Mouse (Mus musculus): ENCODE measurements at regions not wholly inside any gene's neighbourhood (a gene's known extent, or its start where the extent isn't known, plus 50 kb on each side); places are given as distances from the start of the nearest gene placed in this dataset.

GRCm38 (mm10) chr5:116900846-116901245, 215.1 kb downstream of the Suds3 start:
- Histone ChIP-seq H3K4me3 (no peak overlapping the region), H3K4me2 (no peak overlapping the region), H3K27ac (replicated peaks) (no peak overlapping the region), H3K9ac (no peak overlapping the region), H3K4me1 (no peaks in the 10 kb centered on the region), H3K9me3 (peaks cover 17% of the 10 kb centered on the region), H3K27me3 (replicated peaks) (no peaks in the 10 kb centered on the region), H3K36me3 (no peaks in the 10 kb centered on the region)
- ATAC-seq (ENCODE audit: extremely low read depth, insufficient number of reproducible peaks, low FRiP score, low TSS enrichment): no peak
- WGBS: 75% methylated on average over 5 of the region's 5 CpGs

- Histone ChIP-seq H3K4me2 (no peak overlapping the region), H3K27me3 (replicated peaks) (no peaks in the 10 kb centered on the region), H3K27ac (replicated peaks) (no peak overlapping the region), H3K4me3 (no peak overlapping the region), H3K36me3 (no peaks in the 10 kb centered on the region), H3K9me3 (peaks cover 14% of the 10 kb centered on the region; the same call in 1 of the 2 replicates), H3K4me1 (no peaks in the 10 kb centered on the region), H3K9ac (no peak overlapping the region)
- ATAC-seq (ENCODE audit: extremely low read depth, insufficient number of reproducible peaks, low FRiP score, low TSS enrichment): no peak
- WGBS: 68% methylated on average over 5 of the region's 5 CpGs
Observed at GRCm38 (mm10) chr5:116897391-116897790, 218.5 kb downstream of the Suds3 start.

- Histone ChIP-seq H3K27me3 (replicated peaks) (no peaks in the 10 kb centered on the region), H3K36me3 (no peaks in the 10 kb centered on the region), H3K9ac (no peak overlapping the region), H3K27ac (replicated peaks) (no peak overlapping the region), H3K4me3 (no peak overlapping the region), H3K4me2 (no peak overlapping the region), H3K9me3 (peaks cover 14% of the 10 kb centered on the region; the same call in 1 of the 2 replicates), H3K4me1 (no peaks in the 10 kb centered on the region)
- ATAC-seq (ENCODE audit: extremely low read depth, insufficient number of reproducible peaks, low FRiP score, low TSS enrichment): no peak
- 66% methylated on average over 12 of the region's 12 CpGs for WGBS
Observed at GRCm38 (mm10) chr5:116895036-116895783, 220.7 kb downstream of the Suds3 start.

GRCm38 (mm10) chr5:116894575-116894974, 221.3 kb downstream of the Suds3 start:
- 66% methylated on average over 6 of the region's 6 CpGs for WGBS
- Histone ChIP-seq H3K4me1 (no peaks in the 10 kb centered on the region), H3K4me3 (no peak overlapping the region), H3K36me3 (no peaks in the 10 kb centered on the region), H3K9me3 (0 out of 2 replicates have a peak, but pooled peaks cover 8% of the 10 kb centered on the region), H3K9ac (no peak overlapping the region), H3K27me3 (replicated peaks) (no peaks in the 10 kb centered on the region), H3K27ac (replicated peaks) (no peak overlapping the region), H3K4me2 (no peak overlapping the region)
- no peak for ATAC-seq (ENCODE audit: extremely low read depth, insufficient number of reproducible peaks, low FRiP score, low TSS enrichment)

- 77% methylated on average over 13 of the region's 13 CpGs for WGBS
- Histone ChIP-seq H3K9ac (no peak overlapping the region), H3K27me3 (replicated peaks) (no peaks in the 10 kb centered on the region), H3K4me3 (no peak overlapping the region), H3K9me3 (0 out of 2 replicates have a peak, but pooled peaks cover 2% of the 10 kb centered on the region), H3K4me1 (no peaks in the 10 kb centered on the region), H3K4me2 (no peak overlapping the region), H3K27ac (replicated peaks) (no peak overlapping the region), H3K36me3 (no peaks in the 10 kb centered on the region)
- ATAC-seq (ENCODE audit: extremely low read depth, insufficient number of reproducible peaks, low FRiP score, low TSS enrichment): no peak
Observed at GRCm38 (mm10) chr5:116892877-116893276, 223.0 kb downstream of the Suds3 start.

- H3K4me3 ChIP-seq: no peak overlapping the region
Observed at GRCm38 (mm10) chr5:116889224-116889623, 226.7 kb downstream of the Suds3 start.

GRCm38 (mm10) chr5:116886181-116887136, 229.5 kb downstream of the Suds3 start:
- no peak for ATAC-seq (ENCODE audit: extremely low read depth, insufficient number of reproducible peaks, low FRiP score, low TSS enrichment)
- H3K9me3 ChIP-seq: 0 out of 2 replicates have a peak, but pooled peaks cover 6% of the 10 kb centered on the region
- no peaks in the 10 kb centered on the region for H3K36me3 ChIP-seq
- H3K27ac ChIP-seq (replicated peaks): no peak overlapping the region
- H3K9ac ChIP-seq: no peak overlapping the region
- no peak overlapping the region for H3K4me2 ChIP-seq
- no peaks in the 10 kb centered on the region for H3K27me3 ChIP-seq (replicated peaks)
- no peaks in the 10 kb centered on the region for H3K4me1 ChIP-seq
- WGBS: 62% methylated on average over 23 of the region's 23 CpGs
- H3K4me3 ChIP-seq: no peak overlapping the region

More at GRCm38 (mm10) chr5:116889224-116889623, 226.7 kb downstream of the Suds3 start:
- H3K27ac ChIP-seq (replicated peaks): no peak overlapping the region
- H3K4me2 ChIP-seq: no peak overlapping the region
- H3K36me3 ChIP-seq: no peaks in the 10 kb centered on the region
- ATAC-seq (ENCODE audit: extremely low read depth, insufficient number of reproducible peaks, low FRiP score, low TSS enrichment): no peak
- no peaks in the 10 kb centered on the region for H3K27me3 ChIP-seq (replicated peaks)
- no peak overlapping the region for H3K9ac ChIP-seq
- 0 out of 2 replicates have a peak, but pooled peaks cover 6% of the 10 kb centered on the region for H3K9me3 ChIP-seq
- WGBS: 79% methylated on average over 12 of the region's 12 CpGs
- H3K4me1 ChIP-seq: no peaks in the 10 kb centered on the region

GRCm38 (mm10) chr5:116879761-116880160, 236.2 kb downstream of the Suds3 start:
- H3K9me3 ChIP-seq: 0 out of 2 replicates have a peak, but pooled peaks cover 10% of the 10 kb centered on the region
- no peak overlapping the region for H3K9ac ChIP-seq
- H3K27me3 ChIP-seq (replicated peaks): no peaks in the 10 kb centered on the region
- WGBS: 58% methylated on average over 2 of the region's 2 CpGs
- ATAC-seq (ENCODE audit: extremely low read depth, insufficient number of reproducible peaks, low FRiP score, low TSS enrichment): no peak
- H3K36me3 ChIP-seq: no peaks in the 10 kb centered on the region
- H3K27ac ChIP-seq (replicated peaks): no peak overlapping the region
- H3K4me2 ChIP-seq: no peak overlapping the region
- no peaks in the 10 kb centered on the region for H3K4me1 ChIP-seq
- no peak overlapping the region for H3K4me3 ChIP-seq

GRCm38 (mm10) chr5:116874941-116875340, 241.0 kb downstream of the Suds3 start:
- Histone ChIP-seq H3K4me1 (no peaks in the 10 kb centered on the region), H3K4me2 (no peak overlapping the region), H3K4me3 (no peak overlapping the region), H3K9me3 (0 out of 2 replicates have a peak, but pooled peaks cover 2% of the 10 kb centered on the region), H3K27me3 (replicated peaks) (no peaks in the 10 kb centered on the region), H3K9ac (no peak overlapping the region), H3K27ac (replicated peaks) (no peak overlapping the region), H3K36me3 (no peaks in the 10 kb centered on the region)
- 72% methylated on average over 2 of the region's 2 CpGs for WGBS
- no peak for ATAC-seq (ENCODE audit: extremely low read depth, insufficient number of reproducible peaks, low FRiP score, low TSS enrichment)

GRCm38 (mm10) chr5:116868115-116868514, 247.8 kb downstream of the Suds3 start:
- no peaks in the 10 kb centered on the region for H3K27me3 ChIP-seq (replicated peaks)
- no peak overlapping the region for H3K27ac ChIP-seq (replicated peaks)
- 68% methylated on average over 5 of the region's 5 CpGs for WGBS
- no peak overlapping the region for H3K9ac ChIP-seq
- no peak overlapping the region for H3K4me3 ChIP-seq
- H3K4me1 ChIP-seq: no peaks in the 10 kb centered on the region
- no peak overlapping the region for H3K4me2 ChIP-seq
- peaks cover 7% of the 10 kb centered on the region for H3K9me3 ChIP-seq
- H3K36me3 ChIP-seq: no peaks in the 10 kb centered on the region
- no peak for ATAC-seq (ENCODE audit: extremely low read depth, insufficient number of reproducible peaks, low FRiP score, low TSS enrichment)

GRCm38 (mm10) chr5:116864275-116864674, 251.6 kb downstream of the Suds3 start:
- no peaks in the 10 kb centered on the region for H3K36me3 ChIP-seq
- WGBS: 81% methylated on average over 11 of the region's 11 CpGs
- H3K4me3 ChIP-seq: no peak overlapping the region
- no peaks in the 10 kb centered on the region for H3K27me3 ChIP-seq (replicated peaks)
- peaks cover 12% of the 10 kb centered on the region for H3K9me3 ChIP-seq
- no peak overlapping the region for H3K9ac ChIP-seq
- no peak for ATAC-seq (ENCODE audit: extremely low read depth, insufficient number of reproducible peaks, low FRiP score, low TSS enrichment)
- no peaks in the 10 kb centered on the region for H3K4me1 ChIP-seq
- no peak overlapping the region for H3K4me2 ChIP-seq
- no peak overlapping the region for H3K27ac ChIP-seq (replicated peaks)
